Mouse (Mus musculus) liver, adult 2 months (tissue): ENCODE results near the gene Syncrip. TPM values are rescaled to one million over a fixed set of nuclear protein-coding genes. Genes with fewer than 3 reads are reported as not detected.
A peak's percentile ranks its signal among the peaks of the same experiment; 100 is the strongest.

Source experiments
- DNase-seq: peaks from one replicate; pipeline ENCODE4 v3.0.0-alpha.2; 2011; ENCODE audit warnings: low read depth, low spot score; ENCODE audit errors: extremely low read depth
- H3K27ac ChIP-seq: fragments of 200-500 bp; replicated peaks from 2 replicates; pipeline ENCODE4 v1.5.1; 2012; ENCODE audit warnings: low read depth, mild to moderate bottlenecking, control low read depth, inconsistent platforms, low read length; ENCODE audit not compliant: insufficient read depth
- H3K27me3 ChIP-seq: fragments of 200-500 bp; 2 replicates; pipeline ENCODE4 v1.6.1; 2012; ENCODE audit warnings: mild to moderate bottlenecking, moderate library complexity, low read length, inconsistent platforms; ENCODE audit not compliant: control insufficient read depth, insufficient read depth
- H3K36me3 ChIP-seq: fragments of 200-500 bp; 2 replicates; pipeline ENCODE4 v1.6.1; 2012; ENCODE audit warnings: low read length, inconsistent platforms; ENCODE audit not compliant: control insufficient read depth, insufficient read depth
- H3K4me1 ChIP-seq: fragments of 200-500 bp; 2 replicates; pipeline ENCODE4 v1.6.1; 2011; ENCODE audit warnings: low read length; ENCODE audit not compliant: control insufficient read depth, insufficient read depth
- H3K4me3 ChIP-seq: fragments of 200-500 bp; 2 replicates; pipeline ENCODE4 v1.5.1; 2011; ENCODE audit warnings: low read depth, mild to moderate bottlenecking, control low read depth, low read length, moderate library complexity; ENCODE audit not compliant: insufficient read depth
- H3K79me2 ChIP-seq: fragments of 200-500 bp; 2 replicates; pipeline ENCODE4 v1.6.1; 2012; ENCODE audit warnings: inconsistent platforms, mild to moderate bottlenecking, low read length, moderate library complexity; ENCODE audit not compliant: control insufficient read depth, insufficient read depth
- H3K9ac ChIP-seq: fragments of 200-500 bp; 2 replicates; pipeline ENCODE4 v1.6.1; 2012; ENCODE audit warnings: low read depth, mild to moderate bottlenecking, control low read depth, inconsistent platforms, low read length
- CTCF ChIP-seq: fragments of 200-500 bp; IDR thresholded peaks from 2 replicates; pipeline ENCODE4 v1.5.1; 2011; ENCODE audit warnings: low read depth, low read length, control low read depth
- POLR2A ChIP-seq: fragments of 200-500 bp; IDR thresholded peaks from 2 replicates; pipeline ENCODE4 v1.6.1; 2011; ENCODE audit warnings: low read length, control low read depth; ENCODE audit not compliant: insufficient read depth; ENCODE audit errors: extremely low read depth
- WGBS: fragments of 180-500 bp; shearing (Covaris S2); methylation state at CpG from one replicate; pipeline ENCODE4 v1.1.7; 2018; 5-methylcytosine and 5-hydroxymethylcytosine counted together
- polyA plus RNA-seq: library from polyadenylated mRNA; depleted of rRNA; stranded (reverse); fragments of >200 nt; gene quantifications from 2 replicates; pipeline ENCODE4 v1.2.3, GENCODE M21; 2012
- total RNA-seq: library from RNA; depleted of rRNA; stranded (reverse); fragments of >200 nt; gene quantifications from 2 replicates; pipeline ENCODE4 v1.2.3, GENCODE M21; 2014

Gene Syncrip
- total and polyA plus RNA-seq, 2 experiments, result 2.3 to 21.0 TPM

DNA sequence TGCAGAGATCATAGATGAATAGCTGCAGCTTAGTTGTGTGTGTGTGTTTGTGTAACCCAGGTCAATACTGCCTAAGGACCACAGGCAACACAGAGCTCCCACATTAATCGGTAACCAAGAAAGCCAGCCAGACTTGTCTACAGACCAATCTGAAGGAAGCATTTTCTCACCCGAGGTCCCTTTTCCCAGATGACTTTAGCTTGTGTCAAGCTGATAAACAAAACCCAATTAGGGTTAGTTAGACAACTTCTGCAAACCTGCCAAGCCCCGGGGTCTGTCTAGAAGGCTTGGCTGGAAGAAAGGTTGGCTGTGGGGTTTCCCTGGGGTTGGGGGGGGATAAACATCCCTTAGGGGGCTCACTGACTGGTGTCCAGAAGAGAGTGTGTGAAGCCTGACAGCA, 42.4 kb upstream of the Syncrip start:
- peaks cover 13% of the 10 kb centered on the region for H3K36me3 ChIP-seq
- 52% methylated on average over 3 of the region's 3 CpGs for WGBS
- TF ChIP-seq CTCF (no peak), POLR2A (no peak)

DNA sequence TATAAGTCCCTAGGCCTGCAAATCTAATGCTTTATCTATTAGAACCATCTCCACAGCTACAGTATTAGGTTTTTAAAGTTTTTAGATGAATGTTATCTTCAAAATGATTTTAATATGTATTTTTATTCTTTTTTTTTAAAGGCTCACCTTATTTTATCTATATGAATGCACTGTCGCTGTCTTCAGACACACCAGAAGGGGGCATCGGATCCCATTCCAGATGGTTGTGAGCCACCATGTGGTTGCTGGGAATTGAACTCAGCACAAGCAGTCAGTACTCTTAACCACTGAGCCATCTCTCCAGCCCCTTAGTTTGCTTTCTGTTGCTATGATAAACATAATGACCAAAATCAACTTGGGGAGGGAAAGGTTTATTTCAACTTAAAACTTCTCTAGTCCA, 42.0 kb upstream of the Syncrip start:
- no peak overlapping the region for H3K4me3 ChIP-seq
- peaks cover 4% of the 10 kb centered on the region; the same call in 1 of the 2 replicates for H3K4me1 ChIP-seq
- DNase-seq, result no peak
- TF ChIP-seq POLR2A, result no peak
- no peak for TF ChIP-seq CTCF
- no peaks in the 10 kb centered on the region for H3K27me3 ChIP-seq
- peaks cover 13% of the 10 kb centered on the region for H3K36me3 ChIP-seq
- H3K79me2 ChIP-seq, result no peaks in the 10 kb centered on the region
- H3K9ac ChIP-seq, result no peak overlapping the region
- 95% methylated on average over 2 of the region's 2 CpGs for WGBS
- H3K27ac ChIP-seq, result no peak overlapping the region

More for the DNA sequence above, 42.4 kb upstream of the Syncrip start:
- Histone ChIP-seq H3K9ac (no peak overlapping the region), H3K4me1 (peaks cover 4% of the 10 kb centered on the region; the same call in 1 of the 2 replicates), H3K4me3 (no peak overlapping the region), H3K27me3 (no peaks in the 10 kb centered on the region), H3K27ac (no peak overlapping the region), H3K79me2 (no peaks in the 10 kb centered on the region)
- no peak for DNase-seq

DNA sequence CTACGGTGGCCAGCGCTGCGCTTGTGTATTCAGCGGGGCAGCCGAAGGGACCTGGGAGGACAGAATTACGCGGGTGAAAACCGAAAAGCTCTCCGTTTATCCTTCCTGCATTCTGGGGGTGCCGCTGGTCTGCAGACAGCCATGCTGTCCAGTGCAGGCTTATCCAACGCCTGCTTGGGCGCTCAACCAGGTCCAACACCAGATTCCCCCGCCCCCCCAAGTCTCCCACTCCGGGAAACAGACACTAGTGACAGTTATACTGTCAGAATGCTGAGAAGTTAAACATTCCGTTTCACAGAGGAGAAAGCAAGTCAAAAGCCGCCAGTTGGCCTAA, 40.9 kb upstream of the Syncrip start:
- no peaks in the 10 kb centered on the region for H3K79me2 ChIP-seq
- H3K4me3 ChIP-seq, result peak overlapping the region; percentile 37
- H3K27me3 ChIP-seq, result no peaks in the 10 kb centered on the region
- H3K4me1 ChIP-seq, result peaks cover 4% of the 10 kb centered on the region; the same call in 1 of the 2 replicates
- DNase-seq, result no peak
- TF ChIP-seq CTCF (no peak), POLR2A (no peak)
- H3K9ac ChIP-seq, result peak overlapping the region; percentile 0
- no peak overlapping the region for H3K27ac ChIP-seq
- peaks cover 13% of the 10 kb centered on the region for H3K36me3 ChIP-seq
- 3% methylated on average over 16 of the region's 16 CpGs for WGBS

DNA sequence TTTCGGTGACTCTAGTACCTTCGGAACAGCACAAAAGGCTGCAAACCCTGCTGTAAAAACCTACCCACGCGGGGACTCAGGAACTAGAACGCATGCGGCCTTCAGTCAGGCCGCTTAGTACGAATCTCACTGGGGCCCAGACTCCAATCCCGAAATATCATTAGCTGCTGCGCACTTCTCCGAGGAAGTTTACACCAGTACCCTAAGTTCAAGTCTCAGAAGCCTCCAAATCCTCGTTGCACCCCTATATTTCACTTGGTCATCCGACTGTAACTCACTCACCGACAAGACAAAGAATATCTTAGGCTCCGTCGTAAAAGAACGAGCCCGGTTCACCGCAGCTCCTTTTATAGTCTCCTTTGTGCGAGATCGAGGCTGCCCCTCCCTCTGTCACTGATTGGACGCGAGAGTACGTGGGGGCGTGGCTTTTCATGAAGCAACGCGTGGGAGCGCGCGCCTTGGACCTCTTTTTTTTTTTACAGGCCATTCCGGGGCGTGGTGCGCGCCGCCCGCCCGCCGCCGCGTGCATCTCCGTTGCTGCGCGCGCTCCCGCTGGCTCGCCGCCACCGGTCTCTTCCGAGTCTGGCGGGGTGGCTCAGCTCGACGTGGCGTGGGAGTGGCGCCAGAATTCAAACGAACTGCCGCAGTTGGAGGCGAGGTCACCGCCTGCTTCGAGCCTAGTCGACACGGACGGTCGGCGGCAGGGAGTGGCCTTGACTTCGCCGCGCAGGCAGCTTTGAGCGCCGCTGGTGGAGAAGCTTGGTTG, 40.4 kb upstream of the Syncrip start:
- no peaks in the 10 kb centered on the region for H3K27me3 ChIP-seq
- no peaks in the 10 kb centered on the region for H3K79me2 ChIP-seq
- H3K27ac ChIP-seq, result peak overlapping the region; percentile 84
- peaks cover 13% of the 10 kb centered on the region for H3K36me3 ChIP-seq
- WGBS, result under 1% methylated on average over 69 of the region's 69 CpGs
- peak; percentile 56; the same call in 1 of the 2 replicates for TF ChIP-seq POLR2A
- TF ChIP-seq CTCF, result peak; percentile 59
- peak; percentile 86 for DNase-seq
- peak overlapping the region; percentile 73 for H3K4me3 ChIP-seq
- peaks cover 4% of the 10 kb centered on the region; the same call in 1 of the 2 replicates for H3K4me1 ChIP-seq
- H3K9ac ChIP-seq, result peak overlapping the region; percentile 94

DNA sequence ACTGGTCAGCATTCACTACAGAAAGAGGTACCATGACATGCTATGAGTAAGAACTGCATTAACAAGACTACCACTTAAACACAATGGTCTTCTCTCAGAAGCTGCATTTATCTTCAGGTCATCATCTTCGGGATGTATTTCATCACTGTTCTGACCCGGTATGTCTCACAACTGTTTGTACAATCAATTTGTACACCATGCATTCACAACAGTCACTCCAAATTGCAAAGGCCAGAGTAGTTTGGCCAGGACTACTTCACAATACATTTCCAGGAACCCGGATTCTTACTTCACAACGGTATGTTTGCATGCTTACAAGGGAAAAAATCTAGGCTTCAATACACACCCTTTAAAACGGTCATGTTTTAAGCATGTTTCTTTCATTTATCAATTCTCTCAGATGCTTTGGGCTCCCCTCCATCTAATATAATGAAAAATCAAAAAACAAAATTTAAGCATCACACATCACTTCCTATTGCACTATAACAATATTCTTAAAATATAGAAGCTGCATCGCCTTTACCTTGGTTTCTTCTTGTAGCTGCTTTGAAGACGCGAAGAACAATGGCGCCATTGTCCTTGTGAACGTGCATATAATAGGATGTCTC, 39.7 kb upstream of the Syncrip start:
- peak; percentile 39 for DNase-seq
- H3K79me2 ChIP-seq, result no peaks in the 10 kb centered on the region
- peak overlapping the region; percentile 84 for H3K27ac ChIP-seq
- no peaks in the 10 kb centered on the region for H3K27me3 ChIP-seq
- peaks cover 4% of the 10 kb centered on the region; the same call in 1 of the 2 replicates for H3K4me1 ChIP-seq
- peak overlapping the region; percentile 94 for H3K9ac ChIP-seq
- TF ChIP-seq CTCF (no peak), POLR2A (no peak)
- H3K4me3 ChIP-seq, result peak overlapping the region; percentile 73
- WGBS, result under 1% methylated on average over 10 of the region's 10 CpGs
- peaks cover 13% of the 10 kb centered on the region for H3K36me3 ChIP-seq
